Mouse (Mus musculus): ENCODE measurements around the gene Akap7.

The Akap7 gene

GRCm38 (mm10) chr10:25297666-25298263, 9.9 kb downstream of the Akap7 start:
- in situ Hi-C loops (cut with MseI, MboI) = no loop called here

DNA sequence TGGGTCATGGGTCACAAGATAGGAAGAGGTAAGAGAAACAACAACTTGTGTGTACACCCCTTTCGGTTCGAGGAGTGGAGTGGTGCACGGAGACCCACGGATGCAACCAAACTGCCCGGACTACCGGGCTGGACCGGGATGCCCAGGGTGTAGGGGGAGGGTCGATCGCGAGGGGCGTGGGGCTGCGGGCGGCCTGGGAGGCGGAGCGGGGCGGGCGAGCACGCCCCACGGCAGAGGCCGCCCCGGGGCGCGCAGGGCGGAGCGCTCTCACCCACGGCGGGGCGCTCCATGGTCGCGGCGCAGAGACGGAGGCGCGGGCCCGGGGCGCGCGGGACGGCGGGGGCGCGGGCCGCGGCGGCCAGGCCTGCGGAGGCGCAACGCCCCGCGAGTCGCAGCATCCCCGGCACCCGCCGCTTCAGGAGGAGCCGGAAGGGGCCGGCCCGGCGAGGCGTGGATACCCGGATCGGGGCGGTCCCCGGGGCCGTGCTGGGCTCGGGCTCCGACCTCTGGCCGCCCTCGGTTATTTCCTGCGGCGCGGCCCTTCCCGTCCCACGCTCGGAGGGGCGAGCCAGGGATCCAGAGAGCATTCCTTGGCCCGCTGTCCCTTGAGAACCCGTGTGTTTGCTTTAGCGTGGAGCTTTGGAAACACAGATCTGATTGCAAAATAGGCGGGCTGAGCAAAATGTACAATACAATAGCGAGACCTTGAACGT, 10.9 kb downstream of the Akap7 start:
- in situ Hi-C loops (cut with MseI, MboI) = no loop called here

DNA sequence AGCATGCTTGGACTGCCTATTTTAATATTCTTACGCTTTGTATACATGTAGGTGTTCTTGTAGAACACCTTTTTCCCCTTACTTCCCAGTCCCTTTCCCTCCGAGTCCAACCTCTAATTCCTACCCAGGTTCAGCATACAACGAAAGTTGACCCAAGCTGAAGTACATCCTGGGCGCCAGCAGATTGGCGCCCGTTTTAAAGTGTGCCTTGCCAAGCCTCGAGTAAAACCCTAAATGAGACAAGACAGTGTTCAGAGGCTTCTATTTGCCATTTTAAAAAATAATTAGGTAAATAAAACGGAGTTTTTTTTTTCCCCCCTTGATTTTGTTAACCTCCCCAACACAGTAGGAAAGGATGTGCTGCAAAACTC, 11.4 kb downstream of the Akap7 start:
- in situ Hi-C loops (cut with MseI, MboI) = no loop called here

- in situ Hi-C loops (cut with MseI, MboI) = no loop called here
Measured at GRCm38 (mm10) chr10:25295836-25296235, 11.8 kb downstream of the Akap7 start.

- in situ Hi-C loops (cut with MseI, MboI) = no loop called here
Measured at GRCm38 (mm10) chr10:25294999-25295398, 12.7 kb downstream of the Akap7 start.

DNA sequence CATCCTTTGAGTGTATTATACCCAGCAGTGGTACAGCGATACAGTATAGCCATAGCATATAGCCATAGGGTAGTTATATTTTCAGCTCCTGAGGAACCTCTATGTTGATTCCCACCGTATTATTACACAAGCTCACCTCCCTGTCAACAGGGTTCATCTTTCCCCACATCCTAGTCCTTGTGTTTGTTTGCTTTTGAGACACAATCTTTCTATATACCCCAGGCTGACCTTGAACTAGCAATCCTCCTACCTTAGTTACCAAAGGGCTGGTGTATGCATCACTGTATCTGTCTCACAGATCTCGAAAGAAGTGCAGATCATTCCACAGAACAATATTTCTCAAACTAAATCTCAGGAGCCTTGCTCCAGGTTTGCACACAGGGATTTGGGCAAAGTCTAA, 13.9 kb downstream of the Akap7 start:
- in situ Hi-C loops (cut with MseI, MboI) = no loop called here

- in situ Hi-C loops (cut with MseI, MboI) = no loop called here
Measured at GRCm38 (mm10) chr10:25291053-25291452, 16.6 kb downstream of the Akap7 start.

- in situ Hi-C loops (cut with MseI, MboI) = no loop called here
Measured at GRCm38 (mm10) chr10:25285100-25285811, 22.4 kb downstream of the Akap7 start.

DNA sequence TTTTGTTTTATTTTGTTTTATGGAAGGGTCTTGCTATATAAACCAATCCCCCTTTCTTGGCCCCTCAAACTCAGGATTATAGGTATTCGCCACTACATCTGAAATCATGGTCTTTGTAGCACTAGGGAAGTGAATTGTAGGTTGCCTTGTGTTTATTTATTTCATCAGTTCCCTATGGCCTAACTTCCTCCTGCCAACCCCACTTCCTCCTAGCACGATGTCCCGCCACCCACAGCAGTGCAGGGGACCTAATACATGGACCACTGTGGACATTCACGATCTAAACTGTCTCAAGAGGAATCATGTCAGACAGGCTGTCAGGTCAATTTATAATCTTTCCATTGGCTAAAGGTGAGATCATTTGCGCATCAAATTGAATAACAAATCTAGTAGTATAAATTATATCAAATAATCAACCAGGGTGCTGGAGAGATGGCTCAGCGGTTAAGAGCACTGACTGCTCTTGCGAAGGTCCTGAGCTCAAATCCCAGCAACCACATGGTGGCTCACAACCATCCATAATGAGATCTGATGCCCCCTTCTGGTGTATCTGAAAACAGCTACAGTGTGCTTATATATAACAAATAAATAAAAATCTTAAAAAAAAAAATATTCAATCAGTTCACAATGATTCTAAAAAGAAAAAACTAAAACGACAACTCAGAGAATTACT, 23.1 kb downstream of the Akap7 start:
- in situ Hi-C loops (cut with MseI, MboI) = no loop called here

DNA sequence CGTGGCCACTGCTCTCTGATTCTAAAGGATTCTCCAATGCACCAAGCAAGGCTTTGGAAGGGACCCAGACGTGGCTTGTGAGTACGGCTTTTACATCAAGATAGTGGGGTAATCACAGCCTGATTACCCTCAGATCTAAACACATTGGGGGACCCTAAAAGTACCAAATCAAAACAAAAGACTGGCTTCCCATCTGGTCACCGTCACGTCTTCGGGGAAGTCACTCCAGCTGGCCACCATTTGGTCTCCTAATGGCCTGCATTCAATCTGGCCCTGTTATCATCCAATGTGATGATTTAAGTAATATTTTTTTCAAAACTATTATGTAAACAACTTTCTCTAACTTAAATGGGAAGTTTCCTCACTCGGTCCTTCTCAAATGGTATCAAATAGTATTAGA, 24.3 kb downstream of the Akap7 start:
- in situ Hi-C loops (cut with MseI, MboI) = no loop called here

DNA sequence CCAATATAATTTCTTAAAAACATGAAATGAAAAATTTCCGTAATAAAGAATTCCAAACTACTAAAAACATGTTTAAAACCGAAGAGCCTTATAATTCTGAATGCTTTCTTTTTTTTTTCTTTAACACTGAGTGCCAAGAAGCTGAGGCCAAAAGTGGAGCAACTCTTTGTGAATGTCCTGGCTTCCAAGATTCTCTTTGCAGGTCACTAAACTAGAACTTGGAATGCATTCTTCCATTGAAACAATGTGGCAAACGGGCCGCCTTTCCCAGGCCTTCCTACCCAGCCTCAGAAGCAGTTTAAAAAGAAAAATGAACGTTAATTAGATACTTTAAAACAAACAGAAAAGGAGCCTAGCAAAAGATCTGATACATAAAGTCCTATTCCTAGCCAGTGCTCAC, 27.5 kb downstream of the Akap7 start:
- in situ Hi-C loops (cut with MseI, MboI) = no loop called here

DNA sequence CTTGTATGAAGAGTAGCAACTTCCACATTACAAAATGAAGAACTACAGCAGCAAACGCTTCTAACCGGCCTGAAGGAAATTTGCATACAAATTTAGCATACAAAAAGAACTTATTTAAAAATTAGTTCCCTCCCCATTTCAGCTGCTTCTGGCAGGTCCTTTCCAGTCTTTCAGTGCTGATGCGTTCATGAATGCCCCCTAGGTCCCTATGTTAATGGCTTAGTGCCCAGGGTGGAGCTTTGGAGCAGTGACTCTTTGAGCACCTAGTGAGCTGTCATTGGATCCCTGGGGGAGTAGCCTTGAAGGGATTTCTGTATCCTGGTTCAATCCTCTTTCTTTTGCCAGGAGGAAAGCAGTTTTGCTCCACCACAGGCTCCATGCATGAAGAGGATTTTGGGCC, 28.3 kb downstream of the Akap7 start:
- in situ Hi-C loops (cut with MseI, MboI) = no loop called here

GRCm38 (mm10) chr10:25275492-25275891, 32.2 kb downstream of the Akap7 start:
- in situ Hi-C loops (cut with MseI, MboI) = no loop called here

GRCm38 (mm10) chr10:25274621-25275330, 32.9 kb downstream of the Akap7 start:
- in situ Hi-C loops (cut with MseI, MboI) = no loop called here

DNA sequence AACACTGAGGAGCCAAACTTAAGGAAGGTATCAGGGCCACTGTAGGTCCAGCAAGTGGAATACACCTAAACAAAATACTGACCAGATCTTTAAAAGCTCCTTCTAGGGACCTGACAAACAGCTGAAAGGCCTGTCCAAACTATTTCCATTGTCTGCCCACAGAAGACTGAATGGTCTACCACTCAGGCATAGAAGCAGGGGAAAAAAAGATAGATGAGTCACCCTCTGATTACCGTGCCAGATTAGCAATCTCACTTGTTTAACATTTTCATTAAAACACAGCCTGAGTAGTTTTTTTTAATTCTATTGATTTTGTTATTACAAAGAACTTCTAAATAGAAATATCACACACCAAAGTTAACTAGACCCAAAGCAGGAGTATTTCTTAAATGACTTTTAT, 33.9 kb downstream of the Akap7 start:
- in situ Hi-C loops (cut with MseI, MboI) = no loop called here

- in situ Hi-C loops (cut with MseI, MboI) = no loop called here
Measured at GRCm38 (mm10) chr10:25271756-25272155, 35.9 kb downstream of the Akap7 start.

DNA sequence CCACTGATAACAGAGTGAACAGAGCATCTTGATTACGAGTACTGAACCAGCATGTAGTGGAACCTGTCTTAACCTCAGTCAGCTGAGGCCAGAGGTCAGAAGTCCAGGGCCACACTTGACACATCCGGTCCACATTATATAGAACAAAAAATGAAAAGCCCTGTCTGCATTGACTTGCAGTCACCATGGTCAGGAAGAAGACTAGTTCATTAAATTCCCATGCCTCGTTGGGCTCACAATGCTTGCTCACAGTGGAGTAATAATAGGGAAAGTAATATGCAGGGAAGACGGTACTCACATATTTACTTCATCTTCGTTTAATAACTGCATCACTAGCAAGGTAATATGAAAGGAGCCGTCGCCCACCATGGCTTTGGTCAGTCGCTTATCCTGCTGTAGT, 36.5 kb downstream of the Akap7 start:
- in situ Hi-C loops (cut with MseI, MboI) = no loop called here

- in situ Hi-C loops (cut with MseI, MboI) = loop anchor here (5.0 kb wide), 1 partner anchor 219 kb away; no protein-coding TSS in a partner anchor
Measured at GRCm38 (mm10) chr10:25268476-25269351, 39.0 kb downstream of the Akap7 start.

DNA sequence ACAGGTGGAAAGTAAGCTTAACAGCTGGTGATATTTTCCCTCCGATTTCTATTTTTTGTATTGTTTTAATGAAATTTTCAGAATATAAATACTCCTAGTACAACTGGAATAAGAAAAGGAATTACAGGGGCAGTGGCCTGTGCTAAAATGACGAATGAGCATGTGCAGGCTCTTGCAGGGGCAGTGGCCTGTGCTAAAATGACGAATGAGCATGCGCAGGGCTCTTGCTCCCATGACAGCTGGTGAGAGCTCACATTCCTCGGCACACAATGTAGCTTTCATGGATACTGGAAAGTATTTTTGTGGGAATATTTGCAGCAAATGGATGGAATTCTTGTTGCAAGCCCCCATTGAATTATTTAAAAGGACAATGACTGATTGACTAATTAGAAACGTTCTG, 46.5 kb downstream of the Akap7 start:
- in situ Hi-C loops (cut with MseI, MboI) = no loop called here

GRCm38 (mm10) chr10:25260724-25261123, 46.9 kb downstream of the Akap7 start:
- in situ Hi-C loops (cut with MseI, MboI) = no loop called here

DNA sequence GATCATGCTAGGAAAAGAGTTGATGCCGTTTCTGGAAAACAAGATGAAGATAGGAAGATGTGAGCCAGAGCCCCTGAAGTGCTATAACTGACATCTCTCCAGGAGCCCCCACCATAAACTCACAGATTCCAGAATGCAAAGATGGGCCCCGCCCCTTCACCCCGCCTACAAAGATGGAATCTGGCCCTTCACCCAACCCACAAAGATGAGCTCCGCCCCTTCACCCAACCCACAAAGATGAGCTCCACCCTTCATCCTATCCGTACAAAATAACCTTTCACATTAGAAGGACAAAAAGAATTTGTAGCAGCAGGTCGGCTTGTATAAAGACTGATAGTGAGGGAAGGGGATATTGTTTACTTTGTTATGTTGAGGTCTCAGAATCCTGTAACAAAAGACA, 49.5 kb downstream of the Akap7 start:
- in situ Hi-C loops (cut with MseI, MboI) = no loop called here
